Mouse (Mus musculus) heart, adult 11 months (tissue): ENCODE measurements around the gene Hoxa2.

Experiments used
- DNase-seq: peaks from one replicate; pipeline ENCODE4 v3.0.0; 2022

The Hoxa2 gene

DNA sequence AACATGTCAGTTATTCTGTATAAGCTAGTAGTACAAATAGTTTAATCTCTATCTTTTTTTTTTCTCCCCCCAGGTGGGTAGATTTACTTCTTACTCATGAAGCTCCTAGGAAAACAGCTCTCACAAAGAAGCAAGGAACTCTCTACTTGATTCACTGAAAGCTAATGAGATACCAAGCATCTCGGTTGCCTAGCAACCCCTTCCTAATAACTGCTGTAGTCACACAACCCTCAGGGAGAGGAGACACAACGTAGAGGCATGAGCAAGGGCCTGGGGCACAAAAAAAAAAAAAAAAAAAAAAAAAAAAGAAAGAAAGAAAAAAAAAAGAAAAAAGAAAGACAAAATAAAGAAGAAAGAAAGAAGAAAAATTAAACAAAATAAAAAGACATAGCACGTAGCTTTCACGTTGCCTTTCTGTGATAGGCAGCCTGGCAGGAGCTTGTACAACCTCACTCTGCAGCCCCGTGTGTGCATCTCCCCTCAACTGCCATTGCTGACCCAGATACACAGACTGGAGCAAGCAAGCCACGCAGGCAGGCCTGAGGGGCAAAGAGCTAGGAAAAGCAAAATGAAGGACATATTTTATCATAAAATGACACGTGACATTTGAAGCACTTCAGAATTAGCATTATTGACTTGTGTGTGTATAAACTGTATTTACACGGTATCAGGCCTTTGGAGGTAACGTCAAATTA lies 26.6 kb downstream of the Hoxa2 start:
- no peak for DNase-seq

DNA sequence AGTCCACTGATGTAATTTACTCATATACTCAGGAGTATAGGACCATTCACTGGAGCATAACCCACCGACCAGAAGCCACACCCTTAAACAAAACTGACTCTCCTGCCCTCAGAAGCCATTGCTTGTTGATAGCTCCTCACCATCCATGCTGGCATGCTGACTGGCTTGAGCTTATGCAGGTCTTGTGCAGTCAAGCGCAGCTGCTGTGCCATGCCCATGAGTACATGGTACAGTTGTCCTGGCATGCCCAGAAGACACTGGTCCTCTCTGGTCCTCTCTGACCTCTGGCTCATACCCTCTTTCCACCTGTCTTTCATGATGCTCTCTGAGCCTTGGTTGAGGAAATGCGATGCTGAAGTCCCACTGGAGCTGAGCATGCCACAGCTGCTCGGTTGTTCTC lies 41.0 kb downstream of the Hoxa2 start:
- DNase-seq, result no peak

- no peak for DNase-seq
These were observed 43.5 kb downstream of the Hoxa2 start for GRCm38 (mm10) chr6:52121173-52121572.

DNA sequence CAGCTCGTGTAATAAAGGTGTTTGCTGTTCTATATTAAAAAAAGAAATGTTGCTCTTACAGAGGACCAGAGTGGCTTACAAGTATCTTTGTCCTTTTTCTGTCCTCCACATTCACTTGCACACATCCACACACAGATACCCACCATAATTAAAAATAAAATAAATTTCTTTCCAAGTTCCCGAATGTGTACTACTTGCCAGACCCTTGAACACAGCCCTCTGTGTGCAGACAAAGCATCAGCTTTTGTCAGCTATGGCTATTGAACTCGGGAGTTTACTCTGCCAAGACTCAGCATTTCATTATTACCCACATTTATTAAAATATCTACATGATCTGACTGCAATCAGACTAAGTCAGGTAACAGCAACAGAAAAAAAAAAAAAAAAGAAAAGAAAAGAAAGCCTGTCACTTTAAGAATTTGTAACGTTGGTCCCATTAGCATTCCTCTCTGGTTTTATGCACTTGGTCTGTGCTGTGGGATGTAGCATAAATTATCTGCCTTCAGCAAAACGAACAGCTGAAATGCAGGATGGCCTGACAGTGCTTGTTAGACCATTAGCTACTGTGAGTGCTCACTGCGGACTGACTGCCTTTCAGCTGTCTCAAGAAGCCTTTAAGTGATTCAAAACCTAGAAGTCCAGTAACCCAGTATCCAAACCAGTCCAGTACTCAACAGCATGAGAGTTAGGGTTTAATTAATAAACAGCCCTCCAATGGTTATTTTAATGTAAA lies 45.6 kb downstream of the Hoxa2 start:
- no peak for DNase-seq

DNA sequence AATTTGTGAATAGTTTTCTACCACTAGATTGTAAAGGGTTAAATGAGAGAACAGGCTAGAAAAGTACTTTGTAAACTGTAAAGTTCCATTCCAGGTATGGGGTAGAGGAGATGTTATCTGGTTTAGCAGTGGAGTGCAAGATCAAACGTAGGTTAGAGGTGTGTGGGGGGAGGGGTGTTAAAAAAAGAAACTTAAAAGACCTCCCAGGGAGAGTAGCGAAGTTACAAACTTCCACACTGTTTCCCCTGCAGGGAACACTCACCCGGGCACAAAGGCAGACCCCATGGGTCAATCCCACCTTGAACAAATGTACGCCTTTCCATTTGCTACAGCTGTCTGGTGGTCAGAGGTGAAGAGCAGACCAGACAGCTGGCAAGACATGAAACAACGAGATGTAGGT lies 48.7 kb downstream of the Hoxa2 start:
- DNase-seq, result no peak
